Mouse (Mus musculus) CH12.LX (cell line): Measurements from ENCODE around the gene Ctnna3. TPM values are rescaled to one million over a fixed set of nuclear protein-coding genes. Genes with fewer than 3 reads are reported as not detected.

ENCODE experiments used
- DNase-seq: peaks from one replicate; pipeline ENCODE4 v3.0.0-alpha.2; 2013; ENCODE audit errors: extremely low read depth
- H3K27ac ChIP-seq: 2 replicates; pipeline ENCODE4 v1.5.1; 2012; ENCODE audit warnings: low read depth, mild to moderate bottlenecking, control low read depth, moderate library complexity; ENCODE audit not compliant: insufficient read depth
- H3K27me3 ChIP-seq: replicated peaks from 2 replicates; pipeline ENCODE3; 2012; ENCODE audit warnings: inconsistent platforms
- H3K36me3 ChIP-seq, 2 experiments: replicated peaks in 1 of 2; 2 replicates each; pipeline versions ENCODE3 to v1.6.1; 2012; ENCODE audit warnings: inconsistent platforms in 1 of 2, low read length in 1 of 2, mild to moderate bottlenecking in 1 of 2, mixed read lengths in 1 of 2, moderate library complexity in 1 of 2; ENCODE audit not compliant: control insufficient read depth in 1 of 2, insufficient read depth in 1 of 2
- H3K4me1 ChIP-seq, 2 experiments: 2 replicates each; pipeline ENCODE4 v1.6.1; 2012; ENCODE audit warnings: inconsistent platforms in 1 of 2, moderate library complexity in 1 of 2; ENCODE audit not compliant: insufficient read depth in 2 of 2, control insufficient read depth in 1 of 2
- H3K4me2 ChIP-seq: 2 replicates; pipeline ENCODE4 v1.6.1; 2012; ENCODE audit warnings: low read depth, mild to moderate bottlenecking, control low read depth; ENCODE audit not compliant: poor library complexity, insufficient read depth, severe bottlenecking
- H3K4me3 ChIP-seq, 3 experiments: fragments of 150-350 bp in 1 of 3; sonication (generic) in 1 of 3; replicated peaks in 1 of 3; 2 replicates each; pipeline versions ENCODE3 to v1.5.1; 2011 to 2012; ENCODE audit warnings: low read depth in 2 of 3, low read length in 2 of 3, mild to moderate bottlenecking in 2 of 3, moderate library complexity in 2 of 3, control low read depth in 1 of 3, improper control_type of control experiment in 1 of 3, inconsistent platforms in 1 of 3, mixed read lengths in 1 of 3; ENCODE audit not compliant: poor library complexity in 1 of 3
- H3K79me2 ChIP-seq: replicated peaks from 2 replicates; pipeline ENCODE4 v1.6.1; 2012; ENCODE audit warnings: mild to moderate bottlenecking, moderate library complexity; ENCODE audit not compliant: control insufficient read depth, poor library complexity, insufficient read depth, severe bottlenecking; ENCODE audit errors: extremely low read depth
- H3K9ac ChIP-seq: 2 replicates; pipeline ENCODE4 v1.6.1; 2012; ENCODE audit warnings: low read depth, mild to moderate bottlenecking, control low read depth, moderate library complexity; ENCODE audit not compliant: insufficient read depth
- H3K9me3 ChIP-seq: replicated peaks from 2 replicates; pipeline ENCODE3; 2012; ENCODE audit warnings: low read length, inconsistent platforms, mixed read lengths
- BHLHE40 ChIP-seq: IDR thresholded peaks from 2 replicates; pipeline ENCODE4 v1.6.1; 2011; ENCODE audit warnings: mild to moderate bottlenecking, low read depth, low read length, improper control_type of control experiment
- CHD1 ChIP-seq: IDR thresholded peaks from 2 replicates; pipeline ENCODE4 v1.6.1; 2012; ENCODE audit warnings: low read depth, low read length, improper control_type of control experiment, inconsistent platforms
- CTCF ChIP-seq, 2 experiments: IDR thresholded peaks in 1 of 2; conservative IDR thresholded peaks in 1 of 2; 2 replicates each; pipeline ENCODE4 v1.5.1; 2011 to 2012; ENCODE audit warnings: low read depth in 2 of 2, low read length in 2 of 2, improper control_type of control experiment in 1 of 2, inconsistent platforms in 1 of 2, mild to moderate bottlenecking in 1 of 2, moderate library complexity in 1 of 2
- E2F4 ChIP-seq: IDR thresholded peaks from 2 replicates; pipeline ENCODE4 v1.6.1; 2011; ENCODE audit warnings: low read depth, low read length, improper control_type of control experiment; ENCODE audit not compliant: insufficient replicate concordance
- ELF1 ChIP-seq: IDR thresholded peaks from 2 replicates; pipeline ENCODE4 v1.6.1; 2014; ENCODE audit warnings: low read depth, mild to moderate bottlenecking, inconsistent platforms, low read length, improper control_type of control experiment
- ETS1 ChIP-seq: conservative IDR thresholded peaks from 2 replicates; pipeline ENCODE4 v1.6.1; 2012; ENCODE audit warnings: low read depth, mild to moderate bottlenecking, inconsistent platforms, low read length, improper control_type of control experiment, moderate library complexity
- IRF4 ChIP-seq: IDR thresholded peaks from 2 replicates; pipeline ENCODE4 v1.6.1; 2014; ENCODE audit warnings: low read depth, mild to moderate bottlenecking, inconsistent platforms, low read length, improper control_type of control experiment
- KAT2A ChIP-seq: IDR thresholded peaks from 2 replicates; pipeline ENCODE4 v1.6.1; 2012; ENCODE audit warnings: low read length, improper control_type of control experiment, inconsistent platforms; ENCODE audit not compliant: insufficient replicate concordance
- MAX ChIP-seq: IDR thresholded peaks from 2 replicates; pipeline ENCODE4 v1.6.1; 2011; ENCODE audit warnings: low read length, improper control_type of control experiment
- RAD21 ChIP-seq: IDR thresholded peaks from 2 replicates; pipeline ENCODE4 v1.6.1; 2011; ENCODE audit warnings: low read depth, mild to moderate bottlenecking, low read length, improper control_type of control experiment, moderate library complexity
- SIN3A ChIP-seq: IDR thresholded peaks from 2 replicates; pipeline ENCODE4 v1.6.1; 2012; ENCODE audit warnings: low read length, improper control_type of control experiment, inconsistent platforms
- SMC3 ChIP-seq: IDR thresholded peaks from 2 replicates; pipeline ENCODE4 v1.6.1; 2011; ENCODE audit warnings: low read depth, low read length, improper control_type of control experiment
- USF1 ChIP-seq: IDR thresholded peaks from 2 replicates; pipeline ENCODE4 v1.6.1; 2014; ENCODE audit warnings: low read depth, mild to moderate bottlenecking, inconsistent platforms, low read length, improper control_type of control experiment
- ZC3H11A ChIP-seq: IDR thresholded peaks from 2 replicates; pipeline ENCODE4 v1.6.1; 2012; ENCODE audit warnings: low read depth, mild to moderate bottlenecking, inconsistent platforms, low read length, improper control_type of control experiment
- dilution Hi-C: fragments of 300-500 bp; cut with MboI; formaldehyde crosslinking; loops from 2 replicates; pipeline ENCODE4 v1.14.3; 2020; ENCODE audit warnings: low sequenced_read_pairs; ENCODE audit not compliant: extremely low pct_unique_long_range_greater_than_20kb, extremely low pct_ligation_motif_present
- in situ Hi-C: fragments of 300-500 bp; cut with MboI; formaldehyde crosslinking; loops from 3 replicates; pipeline ENCODE4 v1.14.3; 2019; ENCODE audit warnings: low sequenced_read_pairs, low pct_ligation_motif_present, low pct_unique_long_range_greater_than_20kb, mixed read lengths
- polyA plus RNA-seq: library from polyadenylated mRNA; unstranded; fragments of >175 nt; gene quantifications from 2 replicates; pipeline ENCODE4 v1.2.1, GENCODE M21; 2012; ENCODE audit warnings: low read depth; ENCODE audit not compliant: insufficient read length
- total RNA-seq, 2 experiments: library from RNA; depleted of rRNA; stranded (reverse); fragments of 300-350 nt in 1 of 2; fragments of >200 nt in 1 of 2; gene quantifications; 2 replicates each; pipeline ENCODE4 v1.2.3; 2012 to 2014

Ctnna3 gene
- total and polyA plus RNA-seq, 3 experiments: 0.09 TPM; not detected in 2

- DNase-seq: no peak
- Histone ChIP-seq H3K27me3 (no peaks in the 10 kb centered on the region), H3K4me2 (no peak overlapping the region), H3K9me3 (peaks cover 37% of the 10 kb centered on the region), H3K79me2 (no peaks in the 10 kb centered on the region), H3K36me3 (no peaks in the 10 kb centered on the region), H3K27ac (no peak overlapping the region), H3K4me3 (no peak overlapping the region), H3K9ac (no peak overlapping the region), H3K4me1 (no peaks in the 10 kb centered on the region)
- in situ Hi-C loops (no loop called here), dilution Hi-C loops (no loop called here)
- TF ChIP-seq BHLHE40 (no peak), CHD1 (no peak), KAT2A (no peak), SMC3 (no peak), IRF4 (no peak), ELF1 (no peak), RAD21 (no peak), E2F4 (no peak)
These were observed 524.5 kb downstream of the Ctnna3 start for GRCm38 (mm10) chr10:63954308-63954930.

- no peaks in the 10 kb centered on the region for H3K4me1 ChIP-seq
- H3K27me3 ChIP-seq: no peaks in the 10 kb centered on the region
- no peak overlapping the region for H3K4me2 ChIP-seq
- H3K4me3 ChIP-seq: no peak overlapping the region
- H3K79me2 ChIP-seq: no peaks in the 10 kb centered on the region
- TF ChIP-seq CTCF (conservative IDR thresholded peaks at IDR 0.05 in 1 of 2, IDR thresholded peaks at IDR 0.05 in 1 of 2; ENCODE audit: low read depth in 2 of 2, low read length in 2 of 2) (no peak), MAX (no peak), SIN3A (no peak), ELF1 (no peak), ETS1 (no peak), USF1 (no peak), IRF4 (no peak), ZC3H11A (no peak)
- H3K36me3 ChIP-seq: no peaks in the 10 kb centered on the region
- dilution Hi-C loops: no loop called here
- H3K9me3 ChIP-seq: peaks cover 27% of the 10 kb centered on the region
- DNase-seq: no peak
- H3K27ac ChIP-seq: no peak overlapping the region
- no peak overlapping the region for H3K9ac ChIP-seq
- in situ Hi-C loops: no loop called here
These were observed 542.4 kb downstream of the Ctnna3 start for GRCm38 (mm10) chr10:63972300-63972699.
